Mouse (Mus musculus): ENCODE measurements around the gene Ipo5. TPM values are rescaled to one million over a fixed set of nuclear protein-coding genes. Genes with fewer than 3 reads are reported as not detected.

Gene Ipo5
- polyA plus RNA-seq (2017; shearing (Covaris generic)) = 45.3 TPM

GRCm38 (mm10) chr14:120910733-120911324, at the start of gene Ipo5:
Ipo5 (plus strand) TSS chr14:120911224.

Other genes starting within 250 kb of the Ipo5 start
- 3.4 TPM for gene Farp1, start 124.0 kb downstream of the Ipo5 start, polyA plus RNA-seq (2017; shearing (Covaris generic))

All from CD4-positive, CD25-positive, alpha-beta regulatory T cell (primary cell).